25 mouse cellular contexts compared by ENCODE assay signal in genomic region chr1:36840959-36841358, GRCm38 (mm10).
"Had no signal": no experiment of that assay in that cellular context is flagged by ENCODE, and none has a peak within 500 bp of the region (broad histone marks: within the 10 kb centered on the region; RNA-seq: fewer than 3 reads in every experiment).

No protein-coding gene starts in this region.

- ATAC-seq: forebrain, embryonic 13.5 days; forebrain, embryonic 14.5 days; forebrain, embryonic 15.5 days; forebrain, embryonic 16.5 days; forebrain, postnatal 0 days had no signal

- H3K9ac ChIP-seq: embryonic facial prominence, embryonic 12.5 days; embryonic facial prominence, embryonic 13.5 days; embryonic facial prominence, embryonic 15.5 days; forebrain, embryonic 12.5 days; forebrain, embryonic 13.5 days; forebrain, embryonic 15.5 days; forebrain, postnatal 0 days; heart, embryonic 12.5 days had no signal

- H3K4me2 ChIP-seq: embryonic facial prominence, embryonic 12.5 days; embryonic facial prominence, embryonic 13.5 days; embryonic facial prominence, embryonic 15.5 days; forebrain, embryonic 12.5 days; forebrain, embryonic 13.5 days; forebrain, embryonic 15.5 days; heart, embryonic 12.5 days had no signal

- H3K4me1 ChIP-seq: forebrain, embryonic 15.5 days had no signal

- H3K9me3 ChIP-seq: embryonic facial prominence, embryonic 10.5 days; embryonic facial prominence, embryonic 12.5 days; embryonic facial prominence, embryonic 13.5 days; embryonic facial prominence, embryonic 15.5 days; forebrain, embryonic 10.5 days; forebrain, embryonic 12.5 days; forebrain, embryonic 13.5 days; forebrain, embryonic 15.5 days; heart, embryonic 12.5 days had no signal

- H3K27ac ChIP-seq: embryonic facial prominence, embryonic 10.5 days; embryonic facial prominence, embryonic 12.5 days; embryonic facial prominence, embryonic 13.5 days; embryonic facial prominence, embryonic 15.5 days; forebrain, embryonic 10.5 days; forebrain, embryonic 12.5 days; forebrain, embryonic 13.5 days; forebrain, embryonic 15.5 days had no signal

- H3K4me3 ChIP-seq: embryonic facial prominence, embryonic 10.5 days; embryonic facial prominence, embryonic 12.5 days; embryonic facial prominence, embryonic 13.5 days; embryonic facial prominence, embryonic 15.5 days; erythroblast, embryonic 14.5 days; forebrain, embryonic 10.5 days; forebrain, embryonic 12.5 days; forebrain, embryonic 13.5 days; forebrain, embryonic 15.5 days; heart, embryonic 12.5 days had no signal

- DNase-seq: cerebellum, adult 2 months; cerebellum, adult 8-10 months; cerebellum, adult 9-10 months; cerebellum, adult 9-11 months; cerebellum, postnatal 10 days; cerebellum, postnatal 14 days; cerebellum, postnatal 25 days; cerebellum, postnatal 36 days; embryo, embryonic 11 days; forebrain, postnatal 0 days; gastrocnemius, postnatal 10 days; gastrocnemius, postnatal 25 days; gastrocnemius, postnatal 36 days had no signal

- H3K27me3 ChIP-seq: embryonic facial prominence, embryonic 12.5 days; embryonic facial prominence, embryonic 13.5 days; embryonic facial prominence, embryonic 15.5 days; forebrain, embryonic 12.5 days; forebrain, embryonic 13.5 days; forebrain, embryonic 15.5 days; heart, embryonic 12.5 days had no signal
